Mouse (Mus musculus) MEL (cell line): Measurements from ENCODE around the gene Actl6a. TPM values are rescaled to one million over a fixed set of nuclear protein-coding genes. Genes with fewer than 3 reads are reported as not detected.

Source experiments
- DNase-seq: peaks from one replicate; pipeline ENCODE4 v3.0.0; 2011; ENCODE audit warnings: low read depth, low spot score
- H3K27ac ChIP-seq: 2 replicates; pipeline ENCODE4 v1.5.1; 2012; ENCODE audit warnings: low read depth, mild to moderate bottlenecking, control low read depth, low read length, moderate library complexity; ENCODE audit not compliant: control insufficient read depth
- H3K27me3 ChIP-seq, 2 experiments: fragments of 150-350 bp in 1 of 2; sonication (generic) in 1 of 2; 2 replicates each; pipeline ENCODE4 v1.6.1; 2012; ENCODE audit warnings: low read length in 2 of 2, mild to moderate bottlenecking in 2 of 2, improper control_type of control experiment in 1 of 2, moderate library complexity in 1 of 2; ENCODE audit not compliant: insufficient read depth in 2 of 2, control insufficient read depth in 1 of 2
- H3K36me3 ChIP-seq, 2 experiments: 2 replicates each; pipeline ENCODE4 v1.6.1; 2012 to 2014; ENCODE audit warnings: low read length in 2 of 2, improper control_type of control experiment in 1 of 2, inconsistent platforms in 1 of 2, mild to moderate bottlenecking in 1 of 2; ENCODE audit not compliant: insufficient read depth in 2 of 2, control insufficient read depth in 1 of 2
- H3K4me1 ChIP-seq, 2 experiments: fragments of 150-350 bp in 1 of 2; sonication (generic) in 1 of 2; 2 replicates each; pipeline ENCODE4 v1.6.1; 2012; ENCODE audit warnings: low read length in 2 of 2, improper control_type of control experiment in 1 of 2, mild to moderate bottlenecking in 1 of 2; ENCODE audit not compliant: insufficient read depth in 2 of 2, control insufficient read depth in 1 of 2
- H3K4me3 ChIP-seq, 2 experiments: fragments of 150-350 bp in 1 of 2; sonication (generic) in 1 of 2; 2 replicates each; pipeline ENCODE4 v1.5.1; 2012; ENCODE audit warnings: low read depth in 2 of 2, low read length in 2 of 2, mild to moderate bottlenecking in 2 of 2, moderate library complexity in 2 of 2, control low read depth in 1 of 2, improper control_type of control experiment in 1 of 2; ENCODE audit not compliant: control insufficient read depth in 1 of 2, insufficient read depth in 1 of 2
- H3K79me2 ChIP-seq: 2 replicates; pipeline ENCODE4 v1.6.1; 2012; ENCODE audit warnings: mild to moderate bottlenecking, low read length, moderate library complexity; ENCODE audit not compliant: control insufficient read depth, poor library complexity, insufficient read depth
- H3K9ac ChIP-seq: 2 replicates; pipeline ENCODE4 v1.6.1; 2012; ENCODE audit warnings: low read depth, mild to moderate bottlenecking, control low read depth, low read length, moderate library complexity; ENCODE audit not compliant: control insufficient read depth, poor library complexity, severe bottlenecking
- H3K9me3 ChIP-seq: fragments of 150-350 bp; sonication (generic); replicated peaks from 2 replicates; pipeline ENCODE4 v1.6.1; 2012; ENCODE audit warnings: mild to moderate bottlenecking, low read length, improper control_type of control experiment, moderate library complexity; ENCODE audit not compliant: insufficient read depth
- BHLHE40 ChIP-seq: IDR thresholded peaks from 2 replicates; pipeline ENCODE4 v1.6.1; 2012; ENCODE audit warnings: low read depth, mild to moderate bottlenecking, inconsistent platforms, low read length, improper control_type of control experiment, borderline replicate concordance
- CHD1 ChIP-seq: IDR thresholded peaks from 2 replicates; pipeline ENCODE4 v1.6.1; 2012; ENCODE audit warnings: low read depth, mild to moderate bottlenecking, inconsistent platforms, low read length, improper control_type of control experiment
- ELF1 ChIP-seq: IDR thresholded peaks from 2 replicates; pipeline ENCODE4 v1.6.1; 2014; ENCODE audit warnings: low read depth, mild to moderate bottlenecking, inconsistent platforms, low read length, improper control_type of control experiment, moderate library complexity
- MAX ChIP-seq: IDR thresholded peaks from 2 replicates; pipeline ENCODE4 v1.6.1; 2011; ENCODE audit warnings: low read length, improper control_type of control experiment
- MAZ ChIP-seq: IDR thresholded peaks from 2 replicates; pipeline ENCODE4 v1.6.1; 2012; ENCODE audit warnings: low read depth, mild to moderate bottlenecking, inconsistent platforms, low read length, improper control_type of control experiment
- MEF2A ChIP-seq: IDR thresholded peaks from 2 replicates; pipeline ENCODE4 v1.6.1; 2014; ENCODE audit warnings: low read depth, mild to moderate bottlenecking, inconsistent platforms, low read length, improper control_type of control experiment; ENCODE audit not compliant: poor library complexity, insufficient replicate concordance, severe bottlenecking; ENCODE audit errors: extremely low read depth
- MXI1 ChIP-seq: IDR thresholded peaks from 2 replicates; pipeline ENCODE4 v1.6.1; 2011; ENCODE audit warnings: mild to moderate bottlenecking, low read depth, low read length, improper control_type of control experiment
- MYB ChIP-seq: IDR thresholded peaks from 2 replicates; pipeline ENCODE4 v1.6.1; 2011; ENCODE audit warnings: mild to moderate bottlenecking, low read depth, low read length, improper control_type of control experiment
- NRF1 ChIP-seq: IDR thresholded peaks from 2 replicates; pipeline ENCODE4 v1.6.1; 2014; ENCODE audit warnings: low read depth, mild to moderate bottlenecking, inconsistent platforms, low read length, improper control_type of control experiment, moderate library complexity; ENCODE audit not compliant: poor library complexity, insufficient read depth, severe bottlenecking
- RAD21 ChIP-seq: IDR thresholded peaks from 2 replicates; pipeline ENCODE4 v1.6.1; 2011; ENCODE audit warnings: mild to moderate bottlenecking, low read depth, low read length, improper control_type of control experiment
- RCOR1 ChIP-seq: IDR thresholded peaks from 2 replicates; pipeline ENCODE4 v1.6.1; 2012; ENCODE audit warnings: low read depth, mild to moderate bottlenecking, inconsistent platforms, low read length, improper control_type of control experiment
- SIN3A ChIP-seq: IDR thresholded peaks from 2 replicates; pipeline ENCODE4 v1.6.1; 2012; ENCODE audit warnings: low read length, improper control_type of control experiment, inconsistent platforms
- USF1 ChIP-seq: IDR thresholded peaks from 2 replicates; pipeline ENCODE4 v1.6.1; 2014; ENCODE audit warnings: low read depth, mild to moderate bottlenecking, inconsistent platforms, low read length, improper control_type of control experiment, moderate library complexity
- USF2 ChIP-seq, 2 experiments: IDR thresholded peaks; 2 replicates each; pipeline ENCODE4 v1.6.1; 2011 to 2012; ENCODE audit warnings: improper control_type of control experiment in 2 of 2, low read length in 2 of 2, borderline replicate concordance in 1 of 2, inconsistent platforms in 1 of 2, low read depth in 1 of 2, mild to moderate bottlenecking in 1 of 2; ENCODE audit not compliant: insufficient read depth in 1 of 2
- ZC3H11A ChIP-seq: IDR thresholded peaks from 2 replicates; pipeline ENCODE4 v1.6.1; 2012; ENCODE audit warnings: low read depth, mild to moderate bottlenecking, inconsistent platforms, low read length, improper control_type of control experiment
- ZKSCAN1 ChIP-seq: IDR thresholded peaks from 2 replicates; pipeline ENCODE4 v1.6.1; 2012; ENCODE audit warnings: low read depth, mild to moderate bottlenecking, inconsistent platforms, low read length, improper control_type of control experiment, moderate library complexity
- ZNF384 ChIP-seq: IDR thresholded peaks from 2 replicates; pipeline ENCODE4 v1.6.1; 2012; ENCODE audit warnings: low read depth, mild to moderate bottlenecking, inconsistent platforms, low read length, improper control_type of control experiment
- polyA plus RNA-seq, 2 experiments: library from polyadenylated mRNA; stranded (reverse) in 1 of 2; unstranded in 1 of 2; fragments of >175 nt in 1 of 2; fragments of >200 nt in 1 of 2; gene quantifications; 2 replicates each; pipeline versions ENCODE4 v1.2.1 to v1.2.4; 2012; ENCODE audit warnings: low replicate concordance in 2 of 2, low read depth in 1 of 2; ENCODE audit not compliant: insufficient read length in 2 of 2, insufficient read depth in 1 of 2, missing spikeins in 1 of 2
- total RNA-seq: library from RNA; depleted of rRNA; stranded (reverse); fragments of 300-350 nt; gene quantifications from 2 replicates; pipeline ENCODE4 v1.2.3, GENCODE M21; 2012

Gene Actl6a
- total and polyA plus RNA-seq, 3 experiments, result 129 to 175 TPM; not detected in 1

DNA sequence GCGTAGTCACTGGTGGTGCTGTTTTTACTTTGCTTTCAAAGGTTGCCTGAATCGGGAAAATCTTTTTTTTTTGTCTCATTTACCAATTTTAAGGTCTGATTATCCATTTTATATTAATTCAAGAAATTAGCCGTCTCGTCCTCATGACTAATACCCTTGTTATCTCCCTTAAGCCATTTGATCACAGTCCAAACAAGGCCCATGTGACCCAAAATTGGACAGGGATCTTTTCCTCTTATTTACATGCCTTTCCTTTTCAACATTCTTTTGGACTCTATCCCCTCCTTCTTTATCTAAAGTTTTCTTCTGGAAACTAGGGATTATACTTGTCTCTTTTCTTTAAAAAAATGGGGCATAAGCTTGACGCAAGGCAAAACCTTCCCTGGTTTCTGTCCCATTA lies 14.3 kb upstream of the Actl6a start (continued):
- no peak for TF ChIP-seq ZC3H11A
- TF ChIP-seq MXI1, result no peak
- TF ChIP-seq ELF1, result no peak
- no peak for TF ChIP-seq RAD21
- peak; percentile 78 for TF ChIP-seq USF1
- no peak for TF ChIP-seq MYB

DNA sequence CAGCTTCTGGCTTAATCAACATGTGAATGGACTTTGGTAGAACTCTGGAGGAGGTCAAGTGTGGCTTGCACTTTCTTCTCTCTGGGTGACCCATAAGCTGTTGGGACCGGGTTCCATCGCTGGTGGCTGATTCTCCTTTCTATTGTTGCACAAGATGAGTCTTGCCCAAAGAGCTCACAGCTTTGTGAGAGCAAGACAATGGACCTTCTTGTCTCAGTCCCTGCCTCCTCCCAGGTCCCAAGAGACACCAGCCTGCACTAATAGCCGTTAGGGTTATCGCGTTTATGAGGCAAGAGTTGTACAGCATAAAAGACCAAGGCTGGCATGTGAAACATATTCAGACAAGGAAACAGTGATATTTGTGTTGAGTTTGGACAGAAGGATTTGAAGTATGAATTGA lies 11.9 kb upstream of the Actl6a start:
- Histone ChIP-seq H3K27ac (no peak overlapping the region), H3K9ac (no peak overlapping the region), H3K9me3 (no peaks in the 10 kb centered on the region), H3K79me2 (no peaks in the 10 kb centered on the region), H3K27me3 (no peaks in the 10 kb centered on the region), H3K36me3 (peaks cover 0 to 40% of the 10 kb centered on the region in 2 experiments; a peak in 2 of 4 replicates), H3K4me3 (no peak overlapping the region), H3K4me1 (peaks cover 28 to 31% of the 10 kb centered on the region in 2 experiments)
- TF ChIP-seq SIN3A (no peak), CHD1 (no peak), RAD21 (no peak), MYB (no peak), MEF2A (no peak), MAX (no peak), RCOR1 (no peak), BHLHE40 (no peak), USF2 (IDR thresholded peaks at IDR 0.05; ENCODE audit: borderline replicate concordance in 1 of 2, insufficient read depth in 1 of 2, low read depth in 1 of 2, low read length in 2 of 2) (no peak), MAZ (no peak), ZNF384 (no peak), MXI1 (no peak), NRF1 (no peak), ZKSCAN1 (no peak)
- no peak for DNase-seq
